Mouse (Mus musculus): ENCODE measurements around the gene Ptpn7.

DNA sequence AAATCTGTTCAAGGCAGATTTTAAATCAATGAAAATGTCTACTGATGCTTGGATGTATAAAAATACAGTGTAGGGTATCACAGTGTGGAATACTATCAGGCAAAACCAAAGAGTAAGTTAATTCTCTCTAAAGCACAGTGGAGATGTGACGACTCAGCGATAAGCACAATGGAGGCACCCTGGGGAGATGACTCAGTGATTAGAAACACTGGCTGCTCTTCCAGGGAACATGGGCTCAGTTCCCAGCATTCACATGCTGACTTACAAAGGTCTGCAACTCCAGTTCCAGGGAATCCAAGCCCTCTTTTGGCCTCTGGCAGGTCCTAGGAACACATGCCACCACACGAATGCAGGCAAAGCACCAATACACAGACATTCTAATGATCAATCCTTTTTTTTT lies 55.7 kb downstream of the Ptpn7 start:
- TF ChIP-seq CTCF (conservative IDR thresholded peaks at IDR 0.05; ENCODE audit: low read length) (no peak), NANOG (IDR thresholded peaks at IDR 0.05; ENCODE audit: borderline replicate concordance, low read length) (no peak), POU5F1 (IDR thresholded peaks at IDR 0.05; ENCODE audit: borderline replicate concordance, low read length) (no peak)

Measured in E14TG2a.4 (cell line).